Mouse (Mus musculus): ENCODE data around the gene Pcgf6.
"Not testable (repeated sequence)": the region's sequence is repeated elsewhere in the genome, so short reads cannot be mapped to it uniquely, and the experiment has no call there.

Gene Pcgf6

DNA sequence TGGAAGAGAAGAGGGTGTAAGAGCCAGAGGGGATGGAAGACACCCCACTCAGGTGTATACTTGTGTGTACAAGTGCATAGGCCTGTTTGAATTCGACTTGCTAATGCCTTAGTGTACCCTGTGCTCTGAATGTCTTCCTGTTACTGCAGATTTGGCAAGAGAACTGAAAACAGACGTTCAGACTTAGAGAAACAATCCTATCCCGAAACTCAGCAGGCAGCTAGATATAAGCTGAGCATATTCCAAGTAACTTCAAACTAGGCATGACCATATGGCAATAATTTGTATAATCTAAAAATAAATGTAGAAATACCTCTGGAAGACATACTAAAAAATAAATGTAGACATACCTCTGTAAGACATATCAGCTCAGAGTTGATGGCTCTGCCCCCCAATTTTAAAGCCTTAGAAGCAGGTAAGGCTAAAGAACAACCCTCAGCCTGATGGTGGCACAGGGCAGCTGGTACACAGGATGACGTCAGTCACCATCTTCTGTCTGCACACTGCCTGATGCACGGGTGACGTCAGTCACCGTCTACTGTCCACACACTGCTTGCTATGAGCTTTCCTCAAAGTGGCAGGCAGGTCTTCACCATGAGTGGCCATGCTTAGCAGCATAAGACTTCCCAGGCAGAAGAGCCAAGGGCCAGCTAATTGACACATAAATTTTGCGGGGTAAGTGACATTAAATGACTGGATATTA lies 52.4 kb downstream of the Pcgf6 start:
- no peak for DNase-seq (ENCODE audit: low spot score)

DNA sequence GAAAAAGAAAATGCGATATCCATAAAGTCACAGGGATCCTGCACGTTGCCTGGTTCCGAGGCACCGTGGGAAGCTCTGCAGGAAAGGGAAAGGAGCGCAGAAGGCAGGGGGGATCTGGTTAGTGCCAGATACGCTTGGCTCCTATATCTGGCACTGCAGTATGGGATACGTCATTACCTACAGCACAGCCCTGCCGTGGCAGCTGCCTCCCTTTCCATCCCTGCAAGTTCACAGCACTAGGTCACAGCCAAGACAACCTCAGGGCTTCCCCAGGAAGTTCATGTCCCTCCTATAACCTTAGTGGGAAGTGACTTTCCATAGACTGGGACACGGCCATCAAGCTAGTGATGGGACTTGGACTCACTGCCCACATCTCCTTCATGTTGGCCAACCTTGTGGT lies 54.6 kb downstream of the Pcgf6 start:
- no peak for DNase-seq (ENCODE audit: low spot score)

DNA sequence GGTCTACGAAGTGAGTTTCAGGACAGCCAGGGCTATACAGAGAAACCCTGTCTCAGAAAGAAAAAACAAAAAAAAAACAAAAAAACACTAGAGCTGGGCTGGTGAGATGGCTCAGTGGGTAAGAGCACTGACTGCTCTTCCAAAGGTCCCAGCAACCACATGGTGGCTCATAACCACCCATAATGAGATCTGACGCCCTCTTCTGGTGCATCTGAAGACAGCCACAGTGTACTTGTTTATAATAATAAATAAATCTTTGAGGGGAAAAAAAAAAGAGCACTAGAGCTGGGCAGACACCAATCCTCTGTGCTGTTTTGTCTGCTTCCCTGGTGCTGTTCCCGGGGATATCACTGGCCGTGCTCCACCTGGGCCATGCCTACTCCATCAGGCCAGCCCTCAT lies 58.4 kb downstream of the Pcgf6 start:
- DNase-seq (ENCODE audit: low spot score): not testable (repeated sequence)

DNA sequence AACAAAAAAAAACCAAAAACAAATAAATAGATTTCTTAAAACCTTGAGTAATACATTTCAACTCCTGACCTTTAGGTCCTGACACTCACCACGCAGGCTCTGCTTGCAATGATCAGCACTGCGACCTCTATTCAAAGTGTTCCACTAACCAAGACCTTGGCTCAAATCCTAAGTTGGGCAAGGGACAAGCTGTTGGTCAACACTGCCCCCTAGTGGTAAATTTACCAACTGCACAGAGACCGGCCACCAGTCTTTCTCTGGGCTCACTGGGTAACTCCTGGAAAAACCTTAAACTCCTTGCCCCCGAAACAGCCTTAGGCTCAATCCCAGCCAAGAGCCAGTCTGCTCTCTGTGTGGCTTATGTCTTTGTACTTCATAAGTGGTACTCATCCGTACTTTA lies 59.6 kb downstream of the Pcgf6 start:
- peak; percentile 77 for DNase-seq (ENCODE audit: low spot score)

DNA sequence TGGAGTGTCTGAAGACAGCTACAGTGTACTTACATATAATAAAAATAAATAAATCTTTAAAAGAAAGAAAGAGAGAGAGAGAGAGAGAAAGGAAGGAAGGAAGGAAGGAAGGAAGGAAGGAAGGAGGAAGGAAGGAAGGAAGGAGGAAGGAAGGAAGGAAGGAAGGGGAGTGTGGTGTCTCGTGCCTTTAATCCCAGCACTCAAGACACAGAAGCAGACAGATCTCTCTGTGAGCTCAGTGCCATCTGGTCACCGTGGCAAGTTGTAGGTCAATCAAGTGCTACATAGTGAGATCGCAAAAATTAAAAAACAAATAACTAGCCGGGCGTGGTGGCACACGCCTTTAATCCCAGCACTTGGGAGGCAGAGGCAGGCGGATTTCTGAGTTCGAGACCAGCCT lies 60.1 kb downstream of the Pcgf6 start:
- DNase-seq (ENCODE audit: low spot score): not testable (repeated sequence)

DNA sequence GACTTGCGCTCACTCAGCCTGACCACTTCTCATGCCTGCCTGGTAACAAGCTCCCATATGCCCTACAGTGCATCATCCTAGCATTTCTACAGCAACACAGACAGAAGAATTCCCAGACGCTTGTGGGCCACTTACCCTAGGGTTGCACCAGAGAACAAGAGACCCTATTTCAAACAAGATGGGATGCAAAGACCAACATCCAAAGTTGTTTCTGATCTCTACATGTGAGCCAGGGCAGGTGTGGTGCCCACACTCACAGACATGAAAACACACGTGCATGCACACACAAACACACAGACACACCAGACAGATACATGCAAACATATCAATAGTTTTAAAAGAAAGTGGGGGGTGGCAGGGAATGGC lies 60.6 kb downstream of the Pcgf6 start:
- DNase-seq (ENCODE audit: low spot score): no peak

DNA sequence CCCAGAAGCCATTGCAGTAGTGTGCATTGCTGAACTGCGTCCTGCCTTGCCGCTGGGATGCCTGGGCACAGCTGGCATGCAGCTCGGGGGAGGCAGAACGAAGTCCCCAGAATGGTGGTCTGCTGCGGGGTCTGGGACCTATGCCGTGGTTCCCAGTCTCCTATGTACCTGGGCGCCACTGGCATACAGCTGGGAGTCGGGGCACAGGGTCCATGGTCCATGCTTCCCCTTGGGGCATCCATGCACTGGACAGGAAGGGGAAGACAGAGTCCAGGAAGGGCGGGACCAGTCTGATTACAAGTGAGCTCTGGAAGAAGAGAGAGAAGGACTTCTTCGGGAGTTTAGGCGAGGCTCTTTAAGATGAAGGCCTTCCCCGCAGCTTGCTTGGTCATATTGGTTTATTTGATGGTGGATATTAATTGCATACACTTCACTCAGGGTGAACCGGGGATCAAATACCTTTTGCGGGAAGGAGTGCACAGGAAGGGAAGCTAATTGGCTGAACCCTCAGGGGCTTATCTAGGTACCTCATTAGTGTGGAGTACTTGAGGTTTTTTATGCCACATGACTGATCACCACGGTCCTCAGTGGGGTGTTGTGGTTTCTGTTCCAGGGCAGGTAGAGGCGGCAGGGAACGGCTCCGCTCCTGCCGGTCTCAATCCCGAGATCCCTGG lies 61.1 kb downstream of the Pcgf6 start:
- no peak for DNase-seq (ENCODE audit: low spot score)

DNA sequence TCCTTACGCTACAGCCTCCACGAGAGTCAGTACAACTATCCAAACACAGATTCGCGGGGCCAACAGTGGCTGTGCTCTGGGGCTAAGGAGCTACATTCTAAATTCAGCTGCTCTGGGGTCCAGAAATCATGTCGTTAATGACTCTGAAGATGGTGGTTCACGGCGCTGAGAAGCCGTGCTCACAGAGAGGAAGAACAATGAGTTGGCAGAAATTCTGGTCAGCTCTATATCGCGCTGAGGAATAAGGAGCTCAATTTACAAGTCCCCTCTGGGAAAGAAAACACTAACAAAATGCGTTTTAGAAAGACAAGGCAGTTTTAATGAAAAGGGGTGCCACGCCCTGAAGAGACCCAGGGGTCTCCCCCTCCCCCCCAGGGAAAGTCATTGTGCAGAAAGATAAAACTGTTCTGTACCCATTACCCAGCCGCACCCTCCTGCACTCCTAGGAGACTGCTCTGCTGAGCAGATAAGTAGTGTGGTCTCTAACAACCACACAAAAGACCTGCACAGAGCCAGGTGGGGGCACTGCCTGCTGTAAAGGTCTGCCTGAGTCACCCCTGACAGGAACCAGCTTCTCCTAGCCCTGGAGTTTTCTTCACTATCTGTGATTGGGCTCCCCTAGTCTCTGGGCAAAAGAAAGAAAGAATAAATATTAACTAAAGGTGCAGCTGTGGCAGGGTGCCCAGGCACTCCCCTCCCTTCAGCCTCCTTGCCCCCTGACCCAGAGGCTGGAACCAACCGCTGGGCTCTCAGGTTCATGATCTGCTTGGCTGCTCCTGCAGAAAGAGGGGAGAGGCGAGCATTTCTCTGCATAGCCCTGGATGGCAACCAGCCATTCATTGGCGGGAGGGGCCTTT lies 62.2 kb downstream of the Pcgf6 start:
- no peak for DNase-seq (ENCODE audit: low spot score)

DNA sequence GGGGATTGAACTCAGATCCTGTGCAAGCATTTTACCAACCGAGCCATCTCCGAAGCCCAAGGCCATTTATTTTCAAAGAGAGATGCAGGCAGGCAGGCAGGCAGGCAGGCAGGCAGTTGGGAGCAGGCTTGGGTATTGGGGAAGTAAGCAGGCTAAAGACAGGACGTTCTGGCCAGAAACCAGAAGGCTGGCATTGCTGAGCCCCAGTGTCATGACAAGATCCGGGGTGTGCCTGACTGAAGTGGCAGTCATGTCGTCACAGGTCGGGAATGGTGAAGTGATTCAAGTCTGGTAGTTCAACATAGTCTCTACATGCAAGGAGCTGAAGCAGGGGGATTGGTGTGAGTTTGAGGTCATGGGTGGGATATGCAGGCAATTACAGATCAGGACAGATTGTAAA lies 63.1 kb downstream of the Pcgf6 start:
- DNase-seq (ENCODE audit: low spot score): no peak

DNA sequence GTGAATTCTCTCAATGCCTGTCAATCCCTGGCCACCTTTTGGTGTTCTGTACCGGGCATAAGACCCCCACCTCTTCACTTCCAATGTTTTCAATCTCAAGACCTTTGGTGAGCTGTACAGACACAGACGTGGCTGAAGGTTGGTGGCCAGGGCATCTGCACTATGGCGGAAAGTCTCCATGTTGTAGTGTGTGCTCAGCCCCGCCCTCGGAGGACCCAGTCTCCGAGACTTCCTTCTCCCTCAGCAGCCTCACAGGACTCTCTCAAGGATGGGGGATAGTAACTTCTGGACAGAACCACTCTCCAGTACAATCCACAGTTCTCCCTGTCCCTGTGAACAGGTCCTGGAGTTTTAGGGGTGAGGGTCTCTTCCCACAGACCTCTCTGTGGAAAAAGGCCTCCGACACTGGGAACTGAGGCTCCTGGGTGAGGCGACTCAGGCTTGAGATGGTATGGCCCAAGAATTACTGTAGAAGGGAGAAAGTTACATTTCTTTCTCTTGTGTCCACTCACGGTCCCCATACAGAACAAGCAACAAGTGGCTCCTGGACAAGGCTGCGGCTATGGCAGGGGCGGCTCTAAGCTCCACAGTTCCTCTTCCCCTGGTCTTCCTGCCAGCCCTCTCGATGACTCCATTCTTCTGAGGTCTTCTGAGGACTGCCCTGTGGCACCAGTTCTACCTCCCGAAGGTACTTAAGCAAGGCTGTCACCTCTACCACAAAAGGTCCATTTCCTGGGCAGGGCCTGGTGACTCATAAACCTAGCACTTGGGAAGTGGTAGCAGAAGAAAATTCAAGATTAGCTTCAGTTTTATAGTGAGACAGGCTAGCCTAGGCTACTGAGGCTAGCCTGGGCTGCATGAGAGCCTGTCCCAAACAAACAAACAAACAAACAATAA lies 65.7 kb downstream of the Pcgf6 start:
- DNase-seq (ENCODE audit: low spot score): no peak

DNA sequence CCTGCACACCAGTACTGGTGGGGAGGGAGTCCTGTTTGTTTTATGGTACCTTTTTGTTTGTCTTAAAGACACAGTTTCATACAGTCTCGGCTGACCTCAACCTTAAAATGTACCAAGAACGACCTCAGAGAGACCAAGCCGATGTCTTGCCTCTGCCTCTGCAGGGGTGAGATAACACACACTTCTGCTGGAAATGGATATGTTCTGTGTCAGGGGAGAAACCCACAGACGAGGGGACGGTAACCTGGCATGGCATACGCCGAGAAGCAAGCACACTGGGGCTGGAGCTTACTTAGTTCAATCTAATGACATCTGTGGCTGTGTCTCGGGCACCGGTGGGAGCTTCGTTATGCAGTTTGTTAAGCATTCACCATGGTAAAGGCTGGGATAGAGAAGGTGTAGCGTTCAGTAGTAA lies 66.7 kb downstream of the Pcgf6 start:
- no peak for DNase-seq (ENCODE audit: low spot score)
